Mouse (Mus musculus): Measurements from ENCODE around the gene Vps52.
A peak's percentile ranks its signal among the peaks of the same experiment; 100 is the strongest.
"Not testable (repeated sequence)": the region's sequence is repeated elsewhere in the genome, so short reads cannot be mapped to it uniquely, and the experiment has no call there.

The Vps52 gene

DNA sequence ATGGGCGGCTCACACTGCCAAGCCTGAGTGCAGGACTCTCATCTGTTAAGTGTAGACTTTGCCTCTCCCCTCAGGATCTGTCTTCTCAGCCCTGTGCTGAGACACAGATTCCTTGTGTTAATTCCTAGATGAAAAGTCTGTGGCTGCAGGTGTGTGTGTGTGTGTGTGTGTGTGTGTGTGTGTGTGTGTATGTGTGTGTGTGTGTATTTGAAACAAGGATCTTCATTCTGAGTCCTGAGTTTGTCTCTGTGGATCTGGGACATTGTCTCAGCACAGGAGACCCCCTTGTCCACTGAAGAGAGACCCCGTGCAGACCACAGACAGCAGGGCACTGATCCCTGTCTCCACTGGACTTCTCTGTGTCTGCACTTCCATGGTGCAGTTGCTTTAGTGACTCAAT is 45.2 kb downstream of the Vps52 start:
- not testable (repeated sequence) for DNase-seq (ENCODE audit: low spot score in 2 of 2)

DNA sequence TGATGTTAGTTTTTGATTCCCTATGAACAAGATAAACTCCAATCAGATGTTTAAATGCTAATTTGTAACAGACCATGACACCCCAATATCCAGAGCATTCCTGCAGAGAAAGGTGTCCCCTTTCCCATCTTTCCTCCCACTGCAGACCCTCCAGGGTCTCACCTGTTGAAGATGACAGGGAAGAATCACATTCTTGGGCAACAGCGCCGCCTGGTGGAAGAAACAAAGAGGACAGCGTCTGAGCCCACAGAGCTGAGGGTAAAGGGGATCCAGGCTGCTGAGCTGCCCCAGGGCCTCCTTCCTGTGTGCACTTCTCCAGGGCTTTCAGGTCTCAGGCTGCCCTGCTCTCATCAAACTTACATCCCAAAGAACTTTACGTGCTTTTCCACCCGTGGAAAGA is 47.8 kb downstream of the Vps52 start:
- peak in 1 of 2 experiments; percentile 80 for DNase-seq (ENCODE audit: low spot score in 2 of 2)

DNA sequence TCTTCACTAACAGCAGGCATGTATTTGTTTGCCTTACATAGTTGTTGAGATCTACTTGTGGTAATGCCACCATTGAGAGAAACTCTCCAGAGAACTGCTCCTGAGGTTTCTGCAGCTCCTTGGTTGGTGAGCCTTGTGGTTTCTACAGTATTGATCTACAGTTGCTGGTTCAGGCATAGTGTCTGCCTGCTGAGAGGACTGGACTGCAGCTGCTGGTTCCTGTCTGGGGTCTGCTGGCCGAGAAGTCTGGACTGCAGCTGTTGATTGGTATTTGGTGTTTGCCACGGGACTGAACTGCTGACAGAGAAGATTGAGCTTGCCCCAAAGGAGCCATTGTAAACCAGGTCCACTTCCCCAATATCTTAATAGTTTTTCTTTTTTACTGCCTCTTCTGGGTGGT is 51.0 kb downstream of the Vps52 start:
- DNase-seq (ENCODE audit: low spot score in 2 of 2) = no peak

DNA sequence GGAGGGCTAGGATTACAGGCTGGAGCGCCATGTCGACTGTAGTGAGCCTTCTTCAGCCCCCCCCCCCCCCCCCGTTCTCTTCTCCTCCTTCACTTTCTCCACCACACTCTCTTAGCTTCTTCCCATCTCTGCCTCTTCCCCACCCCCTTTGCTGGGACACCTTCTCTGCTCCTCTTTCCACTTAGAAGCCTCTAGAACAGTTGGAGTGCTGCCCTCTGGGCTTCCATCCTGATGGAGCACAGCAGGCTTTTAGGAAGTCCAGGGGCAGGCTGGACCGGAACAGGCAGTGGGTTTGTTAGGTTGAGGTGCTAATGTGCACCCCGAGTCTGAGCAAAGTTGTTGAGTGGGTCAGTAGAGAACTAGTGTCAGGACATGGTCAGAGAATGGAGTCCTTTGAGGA is 54.5 kb downstream of the Vps52 start:
- DNase-seq (ENCODE audit: low spot score in 2 of 2) = no peak

DNA sequence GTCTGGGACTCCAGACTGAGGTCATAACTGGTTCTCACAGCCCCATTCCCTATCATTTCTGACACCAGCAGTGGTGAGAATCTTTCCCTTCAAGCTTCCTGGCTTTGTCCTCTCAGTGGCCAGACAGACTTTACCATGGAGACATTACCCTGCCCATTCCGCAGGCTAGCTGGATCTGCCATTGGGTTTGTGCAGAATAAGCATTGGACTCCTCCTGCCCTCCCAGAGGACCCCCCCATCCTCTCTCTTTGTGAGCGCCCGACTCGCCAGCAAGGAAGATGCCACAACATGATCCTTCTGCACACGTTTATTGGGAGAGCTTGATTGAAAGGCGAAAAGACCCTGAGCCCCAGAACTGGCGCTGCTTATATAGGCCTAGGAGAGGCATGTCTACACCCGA is 57.8 kb downstream of the Vps52 start:
- no peak for DNase-seq (ENCODE audit: low spot score in 2 of 2)

Measured in spleen, postnatal 4 days (tissue).